Mouse (Mus musculus): ENCODE data around the gene Calcb.

Calcb gene

GRCm38 (mm10) chr7:114718300-114718699 lies at the start of gene Calcb:
Gene Calcb (plus strand): TSS chr7:114718643.
- in situ Hi-C loops (cut with MseI, MboI): no loop called here

- in situ Hi-C loops (cut with MseI, MboI): no loop called here
Measured at GRCm38 (mm10) chr7:114671405-114671804, 47.0 kb upstream of the Calcb start.

- in situ Hi-C loops (cut with MseI, MboI): no loop called here
Measured at GRCm38 (mm10) chr7:114672697-114673096, 45.7 kb upstream of the Calcb start.

GRCm38 (mm10) chr7:114692339-114692738 lies 26.1 kb upstream of the Calcb start:
- in situ Hi-C loops (cut with MseI, MboI): no loop called here

GRCm38 (mm10) chr7:114700871-114701270 lies 17.6 kb upstream of the Calcb start:
- in situ Hi-C loops (cut with MseI, MboI): no loop called here

- in situ Hi-C loops (cut with MseI, MboI): no loop called here
Measured at GRCm38 (mm10) chr7:114706716-114707115, 11.7 kb upstream of the Calcb start.

- in situ Hi-C loops (cut with MseI, MboI): no loop called here
Measured at GRCm38 (mm10) chr7:114707398-114707797, 11.0 kb upstream of the Calcb start.

- in situ Hi-C loops (cut with MseI, MboI): no loop called here
Measured at GRCm38 (mm10) chr7:114710419-114710818, 8.0 kb upstream of the Calcb start.

GRCm38 (mm10) chr7:114712523-114712922 lies 5.9 kb upstream of the Calcb start:
- in situ Hi-C loops (cut with MseI, MboI): no loop called here

GRCm38 (mm10) chr7:114719381-114720131 lies 1.1 kb downstream of the Calcb start:
- in situ Hi-C loops (cut with MseI, MboI): loop anchor here in 1 of 2 experiments (10.0 kb wide), 1 partner anchor 165 kb away; no protein-coding TSS in a partner anchor

GRCm38 (mm10) chr7:114729696-114730095 lies 11.3 kb downstream of the Calcb start:
- in situ Hi-C loops (cut with MseI, MboI): loop anchor here (5.0 to 10.0 kb wide), 2 partner anchors 88 to 175 kb away; no protein-coding TSS in a partner anchor

- in situ Hi-C loops (cut with MseI, MboI): loop anchor here (5.0 kb wide), 1 partner anchor 86 kb away; no protein-coding TSS in a partner anchor
Measured at GRCm38 (mm10) chr7:114731175-114731574, 12.7 kb downstream of the Calcb start.

- in situ Hi-C loops (cut with MseI, MboI): loop anchor here (5.0 kb wide), 1 partner anchor 86 kb away; no protein-coding TSS in a partner anchor
Measured at GRCm38 (mm10) chr7:114731700-114732099, 13.3 kb downstream of the Calcb start.

- in situ Hi-C loops (cut with MseI, MboI): no loop called here
Measured at GRCm38 (mm10) chr7:114736256-114736655, 17.8 kb downstream of the Calcb start.

- in situ Hi-C loops (cut with MseI, MboI): no loop called here
Measured at GRCm38 (mm10) chr7:114738166-114738565, 19.7 kb downstream of the Calcb start.

- in situ Hi-C loops (cut with MseI, MboI): no loop called here
Measured at GRCm38 (mm10) chr7:114740360-114741165, 22.1 kb downstream of the Calcb start.

GRCm38 (mm10) chr7:114743022-114743780 lies 24.8 kb downstream of the Calcb start, which contains the start of gene Insc:
Gene Insc (plus strand): TSS chr7:114743694.
- in situ Hi-C loops (cut with MseI, MboI): no loop called here

- in situ Hi-C loops (cut with MseI, MboI): no loop called here
Measured at GRCm38 (mm10) chr7:114744639-114745245, 26.3 kb downstream of the Calcb start.

- in situ Hi-C loops (cut with MseI, MboI): no loop called here
Measured at GRCm38 (mm10) chr7:114745481-114746271, 27.2 kb downstream of the Calcb start.

GRCm38 (mm10) chr7:114747596-114747995 lies 29.2 kb downstream of the Calcb start:
- in situ Hi-C loops (cut with MseI, MboI): no loop called here
